Mouse (Mus musculus) stomach, postnatal 0 days (tissue): ENCODE data around the gene Sec22b.

Experiments used
- CTCF ChIP-seq: IDR thresholded peaks from 2 replicates; pipeline ENCODE4 v1.5.1; 2016; ENCODE audit warnings: antibody characterized with exemption, low read depth, mild to moderate bottlenecking, moderate library complexity
- EP300 ChIP-seq: optimal IDR thresholded peaks from 2 replicates; pipeline ENCODE3; 2016; ENCODE audit warnings: antibody characterized with exemption

DNA sequence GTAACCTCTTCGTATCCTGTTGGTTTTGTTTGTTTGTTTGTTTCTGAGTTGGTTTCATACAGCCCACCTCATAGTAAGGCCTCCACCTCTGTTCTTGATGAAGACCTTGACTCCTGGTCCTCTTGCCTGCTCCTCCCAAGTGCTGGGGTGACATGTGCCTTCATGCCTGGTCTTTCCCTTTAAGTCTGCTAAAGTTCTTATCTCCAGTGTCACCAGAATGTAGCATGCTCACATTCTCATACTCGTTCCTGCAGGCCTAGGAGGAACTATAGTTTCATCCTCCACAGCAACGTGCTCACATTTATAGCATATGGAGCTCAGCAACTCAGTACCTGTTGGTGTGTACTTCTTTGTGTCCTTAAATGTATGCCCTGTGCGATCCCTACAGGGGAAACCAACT lies 26.3 kb downstream of the Sec22b start:
- TF ChIP-seq EP300, result no peak
- TF ChIP-seq CTCF, result no peak
